Mouse (Mus musculus) midbrain, embryonic 10.5 days (tissue): ENCODE data around the gene Bace2. TPM values are rescaled to one million over a fixed set of nuclear protein-coding genes. Genes with fewer than 3 reads are reported as not detected.

ENCODE experiments used
- DNase-seq: peaks from one replicate; pipeline ENCODE4 v3.0.0-alpha.2; 2017; ENCODE audit warnings: low spot score
- H3K27ac ChIP-seq: fragments of 300-500 bp; sonication (generic); replicated peaks from 2 replicates; pipeline ENCODE4 v1.5.1; 2016; ENCODE audit warnings: mild to moderate bottlenecking
- H3K27me3 ChIP-seq: fragments of 300-500 bp; sonication (generic); 2 replicates; pipeline ENCODE4 v1.6.1; 2016; ENCODE audit warnings: low read depth, mild to moderate bottlenecking; ENCODE audit not compliant: poor library complexity, severe bottlenecking
- H3K36me3 ChIP-seq: fragments of 300-500 bp; sonication (generic); 2 replicates; pipeline ENCODE4 v1.6.1; 2016; ENCODE audit warnings: mild to moderate bottlenecking, moderate library complexity
- H3K4me1 ChIP-seq: fragments of 300-500 bp; sonication (generic); 2 replicates; pipeline ENCODE4 v1.6.1; 2016
- H3K4me3 ChIP-seq: fragments of 300-500 bp; sonication (generic); 2 replicates; pipeline ENCODE4 v1.5.1; 2016; ENCODE audit warnings: mild to moderate bottlenecking, moderate library complexity
- H3K9me3 ChIP-seq: fragments of 300-500 bp; sonication (generic); replicated peaks from 2 replicates; pipeline ENCODE4 v1.6.1; 2016; ENCODE audit warnings: mild to moderate bottlenecking
- WGBS: fragments of 180-500 bp; shearing (Covaris S2); methylation state at CpG from one replicate; pipeline ENCODE4 v1.1.7; 2016; 5-methylcytosine and 5-hydroxymethylcytosine counted together
- polyA plus RNA-seq: library from polyadenylated mRNA; unstranded; fragments of >200 nt; fragmentation: Nextera tagmentation; extraction: Ambion mirVana; gene quantifications from 2 replicates; pipeline ENCODE4 v1.2.1, GENCODE M21; 2016

Gene Bace2
- polyA plus RNA-seq, 1 experiment from 2014 or later, result 1.1 TPM

DNA sequence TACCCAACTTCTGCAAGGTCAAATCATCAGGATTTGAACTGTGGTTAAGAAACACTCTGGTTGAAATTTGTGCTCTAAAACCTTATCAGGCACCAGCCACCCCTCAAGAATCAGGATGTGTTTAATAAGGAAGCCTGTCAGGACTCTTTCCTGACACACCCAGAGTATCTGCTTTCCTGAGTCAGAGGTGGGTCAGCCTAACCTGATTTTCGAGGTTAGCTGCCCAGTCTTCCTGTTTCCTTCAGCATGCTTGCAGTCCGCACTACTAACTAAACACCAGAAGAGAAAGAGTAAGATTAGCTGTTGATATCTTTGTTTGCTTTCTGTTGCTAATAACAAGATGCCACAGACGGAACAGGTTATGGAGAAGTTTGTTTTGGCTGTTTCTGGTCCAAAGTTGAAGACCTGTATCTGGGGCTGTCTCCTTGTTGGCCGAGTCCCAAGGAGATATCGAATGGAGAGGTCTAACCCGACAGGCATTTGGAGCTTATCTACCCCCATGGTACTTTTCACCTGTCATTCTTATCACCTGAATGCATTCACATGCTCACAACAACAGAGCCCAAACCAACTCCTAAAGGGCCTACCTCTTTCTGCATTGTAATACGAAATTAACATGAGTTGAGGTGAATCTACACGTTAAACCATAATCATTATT, 5.8 kb downstream of the Bace2 start:
- H3K4me1 ChIP-seq, result peaks cover 8% of the 10 kb centered on the region
- peaks cover 25% of the 10 kb centered on the region for H3K27me3 ChIP-seq
- no peak overlapping the region for H3K27ac ChIP-seq
- DNase-seq, result no peak
- no peaks in the 10 kb centered on the region for H3K36me3 ChIP-seq
- no peak overlapping the region for H3K4me3 ChIP-seq
- WGBS, result 85% methylated on average over 8 of the region's 8 CpGs
- no peaks in the 10 kb centered on the region for H3K9me3 ChIP-seq

- Histone ChIP-seq H3K9me3 (no peaks in the 10 kb centered on the region), H3K4me3 (no peak overlapping the region), H3K27ac (no peak overlapping the region), H3K36me3 (no peaks in the 10 kb centered on the region), H3K27me3 (no peaks in the 10 kb centered on the region), H3K4me1 (no peaks in the 10 kb centered on the region)
- WGBS, result 70% methylated on average over 2 of the region's 2 CpGs
- DNase-seq, result no peak
These were observed 9.6 kb downstream of the Bace2 start for GRCm38 (mm10) chr16:97366141-97366540.

DNA sequence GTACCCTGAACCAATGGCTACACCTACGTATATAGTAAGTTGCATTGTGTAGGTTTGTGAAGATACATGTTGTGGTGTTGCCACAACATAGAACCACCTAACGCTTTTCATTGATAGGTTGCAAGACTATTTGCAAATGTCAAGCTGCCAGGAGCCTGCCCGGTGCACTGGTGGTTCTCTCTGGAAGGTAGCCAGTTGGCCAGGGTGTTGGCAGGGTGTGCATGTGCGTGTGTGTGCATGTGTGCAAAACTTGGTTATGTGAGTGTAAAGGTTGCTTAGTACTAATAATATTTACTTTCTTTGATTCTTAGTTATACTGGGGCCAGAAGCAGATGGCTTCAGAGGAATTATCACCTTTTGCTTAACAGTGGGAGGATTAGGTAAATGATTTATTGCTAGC, 13.7 kb downstream of the Bace2 start:
- Histone ChIP-seq H3K4me1 (no peaks in the 10 kb centered on the region), H3K27ac (no peak overlapping the region), H3K9me3 (no peaks in the 10 kb centered on the region), H3K36me3 (no peaks in the 10 kb centered on the region), H3K27me3 (no peaks in the 10 kb centered on the region), H3K4me3 (no peak overlapping the region)
- DNase-seq, result no peak
- 89% methylated on average over 4 of the region's 4 CpGs for WGBS

DNA sequence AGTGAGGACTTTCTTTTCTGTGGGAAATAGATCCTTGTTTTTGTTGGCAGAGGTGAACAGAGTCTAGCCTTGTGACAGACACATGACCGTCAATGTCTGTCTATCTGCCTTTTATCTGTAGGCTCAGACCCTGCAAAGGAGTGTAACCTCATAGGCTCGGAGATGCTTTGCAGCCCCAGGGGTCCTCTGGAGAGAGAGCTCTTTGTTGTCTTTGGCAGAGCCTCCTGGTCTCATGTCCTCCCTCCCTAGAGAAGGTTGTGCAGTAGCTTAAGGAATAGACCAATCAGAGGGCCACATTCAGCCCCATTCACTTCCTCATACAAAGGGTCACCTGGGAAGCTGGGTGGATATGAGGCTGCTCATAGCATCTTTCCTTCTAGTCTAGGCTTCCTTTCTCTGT, 31.4 kb downstream of the Bace2 start:
- WGBS, result 50% methylated on average over 2 of the region's 2 CpGs
- no peak overlapping the region for H3K4me3 ChIP-seq
- no peaks in the 10 kb centered on the region for H3K27me3 ChIP-seq
- H3K27ac ChIP-seq, result no peak overlapping the region
- H3K4me1 ChIP-seq, result no peaks in the 10 kb centered on the region
- no peak for DNase-seq
- H3K9me3 ChIP-seq, result no peaks in the 10 kb centered on the region
- no peaks in the 10 kb centered on the region for H3K36me3 ChIP-seq

DNA sequence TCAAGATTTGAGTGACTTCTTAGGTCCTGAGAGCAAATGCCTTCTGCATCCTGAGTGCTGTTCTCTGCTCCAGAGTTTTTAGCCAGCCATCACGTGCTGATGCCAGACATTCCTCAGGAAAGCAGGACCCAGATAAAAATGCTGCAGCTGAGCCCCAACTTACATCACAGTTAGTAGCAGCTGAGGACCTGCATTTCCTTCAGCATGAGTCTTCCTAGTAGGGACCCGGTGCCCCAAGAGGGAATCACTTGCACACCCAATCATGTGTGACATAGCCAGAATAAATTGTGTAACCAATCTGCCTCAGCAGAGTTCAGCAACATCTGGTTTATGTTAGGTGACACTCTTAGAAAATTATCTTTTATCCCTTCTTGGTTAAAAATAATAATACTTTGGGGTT, 34.7 kb downstream of the Bace2 start:
- Histone ChIP-seq H3K4me3 (no peak overlapping the region), H3K9me3 (no peaks in the 10 kb centered on the region), H3K27ac (no peak overlapping the region), H3K27me3 (no peaks in the 10 kb centered on the region), H3K4me1 (peaks cover 5% of the 10 kb centered on the region; the same call in 1 of the 2 replicates), H3K36me3 (no peaks in the 10 kb centered on the region)
- WGBS, result 65% methylated on average over 2 of the region's 2 CpGs
- DNase-seq, result no peak

DNA sequence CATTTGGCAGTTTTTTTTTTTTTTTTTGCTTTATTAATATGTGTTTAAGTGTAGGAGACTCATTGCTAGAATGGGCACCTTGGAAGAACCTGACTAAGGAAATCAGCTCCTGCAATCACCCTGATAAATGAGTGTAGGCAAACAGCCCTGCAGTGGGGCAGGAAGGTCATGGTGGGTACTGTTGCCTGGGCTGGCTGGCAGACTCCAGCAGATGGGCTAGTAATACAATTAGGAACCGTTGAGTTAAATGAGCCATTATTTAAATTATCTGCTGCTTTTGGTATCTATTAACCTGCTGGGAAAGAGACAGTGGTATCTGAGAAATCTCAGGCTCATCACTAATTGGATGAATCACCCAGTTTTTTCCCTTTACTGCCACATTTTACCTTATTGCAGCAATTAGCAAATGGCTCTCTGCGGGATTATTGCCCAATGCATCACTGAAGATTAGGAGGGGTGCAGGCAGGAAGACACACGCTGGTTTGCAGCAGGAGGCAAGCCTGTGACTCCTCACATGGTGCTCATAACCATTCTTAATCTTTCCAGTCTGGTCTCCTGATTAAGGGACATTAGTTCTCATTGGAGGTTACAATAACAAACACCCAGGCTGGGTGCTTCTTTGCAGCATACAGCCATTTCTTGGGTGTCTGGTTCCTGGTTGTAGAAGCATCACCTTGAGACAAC, 35.3 kb downstream of the Bace2 start:
- no peaks in the 10 kb centered on the region for H3K9me3 ChIP-seq
- no peak for DNase-seq
- 60% methylated on average over 3 of the region's 3 CpGs for WGBS
- no peaks in the 10 kb centered on the region for H3K36me3 ChIP-seq
- no peak overlapping the region for H3K4me3 ChIP-seq
- no peak overlapping the region for H3K27ac ChIP-seq
- no peaks in the 10 kb centered on the region for H3K27me3 ChIP-seq
- peaks cover 5% of the 10 kb centered on the region; the same call in 1 of the 2 replicates for H3K4me1 ChIP-seq

DNA sequence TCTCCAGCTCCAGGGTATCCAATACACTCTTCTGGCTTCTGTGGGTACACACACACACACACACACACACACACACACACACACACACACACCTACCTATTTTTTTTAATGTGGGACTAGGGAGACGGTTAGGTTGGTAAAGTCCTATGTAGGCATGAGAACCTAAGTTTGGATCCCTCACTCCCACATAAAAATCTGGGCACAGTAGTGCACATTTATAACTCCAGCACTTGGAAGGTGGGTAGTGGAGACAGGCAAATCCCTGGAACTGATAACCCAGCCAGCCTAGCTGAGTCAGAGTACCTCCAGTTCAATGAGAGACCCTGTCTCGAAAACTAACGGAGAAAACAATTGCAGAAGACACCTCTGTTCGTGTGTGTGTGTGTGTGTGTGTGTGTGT, 39.9 kb downstream of the Bace2 start:
- peaks cover 5% of the 10 kb centered on the region; the same call in 1 of the 2 replicates for H3K4me1 ChIP-seq

DNA sequence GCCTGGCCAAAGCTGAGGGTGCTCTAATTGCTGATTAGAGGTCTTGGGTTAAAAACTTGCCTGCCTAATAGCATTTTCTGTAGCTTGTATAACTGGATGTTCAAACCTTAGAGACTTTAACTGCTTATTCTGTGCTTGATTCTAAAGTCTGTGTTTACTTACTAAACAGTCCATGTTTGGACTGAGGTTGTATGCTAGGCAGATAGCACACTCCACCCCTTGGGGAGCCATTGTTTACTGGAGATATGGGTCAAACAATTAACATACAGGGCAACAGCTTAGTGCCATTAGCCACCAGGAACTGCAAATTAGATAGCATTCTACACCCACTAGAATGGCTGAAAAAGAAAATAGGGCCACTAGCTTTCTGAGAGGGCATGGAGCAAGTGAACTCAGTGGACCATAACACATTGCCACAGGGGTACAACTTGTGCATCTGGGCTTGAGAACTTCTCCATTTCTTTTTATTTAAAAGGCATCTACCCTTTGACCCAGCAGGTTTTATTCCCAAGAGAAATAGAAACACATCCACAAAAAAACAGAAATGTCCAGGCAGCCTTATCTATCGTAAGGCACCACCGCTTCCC, 41.5 kb downstream of the Bace2 start:
- Histone ChIP-seq H3K36me3 (no peaks in the 10 kb centered on the region), H3K4me1 (peaks cover 12% of the 10 kb centered on the region), H3K27ac (no peak overlapping the region), H3K9me3 (no peaks in the 10 kb centered on the region), H3K27me3 (no peaks in the 10 kb centered on the region), H3K4me3 (no peak overlapping the region)
- DNase-seq, result no peak
- 86% methylated on average over 2 of the region's 2 CpGs for WGBS

More for the DNA sequence above, 39.9 kb downstream of the Bace2 start:
- H3K4me3 ChIP-seq, result no peak overlapping the region
- no peaks in the 10 kb centered on the region for H3K27me3 ChIP-seq
- WGBS, result 93% methylated on average over 4 of the region's 4 CpGs
- H3K36me3 ChIP-seq, result no peaks in the 10 kb centered on the region
- H3K9me3 ChIP-seq, result no peaks in the 10 kb centered on the region
- no peak for DNase-seq
- no peak overlapping the region for H3K27ac ChIP-seq

DNA sequence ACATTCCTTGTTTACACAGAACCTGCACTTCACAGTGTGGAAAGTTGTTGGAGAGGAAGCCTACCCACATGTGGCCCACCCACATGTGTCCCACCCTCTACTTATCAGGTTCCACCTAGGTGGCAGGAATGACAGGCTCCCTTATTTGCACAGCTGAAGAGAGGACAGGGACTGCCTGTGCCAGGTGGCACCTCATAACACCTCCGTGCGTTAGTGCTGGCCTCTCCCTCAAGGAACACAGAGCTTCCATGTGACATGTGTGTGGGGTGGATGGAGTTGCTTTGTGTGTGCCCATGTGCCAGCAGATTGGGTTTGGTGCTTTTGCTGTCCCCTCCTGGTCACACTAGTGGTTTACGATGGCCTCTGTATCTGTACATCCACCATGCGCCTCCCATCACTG, 43.4 kb downstream of the Bace2 start:
- Histone ChIP-seq H3K27me3 (no peaks in the 10 kb centered on the region), H3K4me3 (no peak overlapping the region), H3K9me3 (no peaks in the 10 kb centered on the region), H3K27ac (no peak overlapping the region), H3K4me1 (peaks cover 7% of the 10 kb centered on the region; the same call in 1 of the 2 replicates), H3K36me3 (no peaks in the 10 kb centered on the region)
- DNase-seq, result no peak
- WGBS, result 95% methylated on average over 4 of the region's 4 CpGs

DNA sequence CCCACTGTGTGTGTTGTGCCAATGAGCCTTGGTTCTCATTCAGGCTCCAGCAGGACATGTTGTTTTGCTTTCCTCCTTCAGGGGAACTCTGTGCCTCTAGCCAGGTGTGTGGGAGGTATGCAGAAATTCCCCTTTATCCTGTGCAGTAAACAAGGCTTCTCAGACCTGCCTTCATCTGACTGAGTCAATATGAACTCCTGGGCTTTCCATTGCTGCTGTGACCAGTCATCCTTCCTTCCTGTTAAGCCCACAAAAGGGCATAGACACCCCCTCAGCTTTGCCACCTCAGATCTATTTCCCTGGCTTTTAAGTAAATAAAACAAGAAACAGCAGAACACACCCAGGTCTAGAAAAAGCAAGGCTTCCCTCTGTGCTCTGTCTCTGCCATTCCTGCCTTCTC, 45.2 kb downstream of the Bace2 start:
- DNase-seq, result no peak
- Histone ChIP-seq H3K4me1 (peaks cover 7% of the 10 kb centered on the region; the same call in 1 of the 2 replicates), H3K27me3 (no peaks in the 10 kb centered on the region), H3K27ac (no peak overlapping the region), H3K4me3 (no peak overlapping the region), H3K36me3 (no peaks in the 10 kb centered on the region), H3K9me3 (no peaks in the 10 kb centered on the region)

DNA sequence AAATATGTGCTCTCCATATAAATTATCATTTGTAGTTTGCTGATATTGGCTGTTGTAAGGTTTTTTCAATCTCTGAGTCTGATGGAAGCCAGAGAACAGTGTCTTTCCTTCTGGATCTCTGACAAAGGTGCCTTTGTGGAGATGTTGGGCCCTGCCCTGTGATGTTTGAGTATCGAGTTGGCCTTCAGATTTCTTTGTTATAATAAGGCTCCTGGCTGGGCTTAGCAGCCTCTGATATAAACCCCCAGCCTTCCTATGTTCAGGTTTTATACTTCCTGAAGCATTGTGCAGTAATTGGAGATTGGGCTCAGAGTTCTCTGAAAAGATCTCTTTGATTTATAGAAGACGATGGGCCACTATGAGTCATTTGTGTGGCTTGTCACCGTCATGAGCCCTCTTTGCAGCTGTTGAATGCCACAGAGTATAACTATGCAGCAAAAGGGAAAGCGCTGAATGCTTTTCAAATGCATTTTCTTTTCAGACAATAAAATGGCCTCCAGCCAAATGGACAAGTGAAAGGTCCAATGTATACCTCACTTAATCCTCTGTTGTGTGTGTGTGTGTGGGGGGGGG, 45.8 kb downstream of the Bace2 start:
- Histone ChIP-seq H3K4me3 (no peak overlapping the region), H3K36me3 (no peaks in the 10 kb centered on the region), H3K27me3 (no peaks in the 10 kb centered on the region), H3K27ac (no peak overlapping the region), H3K4me1 (peaks cover 7% of the 10 kb centered on the region; the same call in 1 of the 2 replicates), H3K9me3 (no peaks in the 10 kb centered on the region)
- DNase-seq, result no peak
- WGBS, result 84% methylated on average over 4 of the region's 4 CpGs

GRCm38 (mm10) chr16:97405476-97406012, 49.0 kb downstream of the Bace2 start:
- WGBS, result 91% methylated on average over 5 of the region's 5 CpGs
- H3K36me3 ChIP-seq, result no peaks in the 10 kb centered on the region
- DNase-seq, result no peak
- H3K4me1 ChIP-seq, result peaks cover 7% of the 10 kb centered on the region; the same call in 1 of the 2 replicates
- H3K9me3 ChIP-seq, result no peaks in the 10 kb centered on the region
- H3K4me3 ChIP-seq, result no peak overlapping the region
- H3K27ac ChIP-seq, result no peak overlapping the region
- no peaks in the 10 kb centered on the region for H3K27me3 ChIP-seq
